Mouse (Mus musculus) kidney, embryonic 16.5 days (tissue): ENCODE measurements around the gene Adprhl1. TPM values are rescaled to one million over a fixed set of nuclear protein-coding genes. Genes with fewer than 3 reads are reported as not detected.

Experiments used
- ATAC-seq: fragments of 200-750 bp; cut with Nextera tagmentation; 2 replicates; pipeline ENCODE4 v1.8.0; 2017; ENCODE audit warnings: moderate TSS enrichment; ENCODE audit not compliant: low FRiP score, low TSS enrichment
- H3K27ac ChIP-seq: fragments of 300-500 bp; sonication (generic); 2 replicates; pipeline ENCODE4 v1.5.1; 2014; ENCODE audit warnings: low read length
- H3K27me3 ChIP-seq: fragments of 300-500 bp; sonication (generic); 2 replicates; pipeline ENCODE4 v1.6.1; 2014; ENCODE audit warnings: low read length, control low read depth, mixed read lengths; ENCODE audit not compliant: insufficient read depth
- H3K36me3 ChIP-seq: fragments of 300-500 bp; sonication (generic); 2 replicates; pipeline ENCODE4 v1.6.1; 2014; ENCODE audit warnings: low read length, control low read depth, mixed read lengths; ENCODE audit not compliant: insufficient read depth
- H3K4me1 ChIP-seq: fragments of 300-500 bp; sonication (generic); 2 replicates; pipeline ENCODE4 v1.6.1; 2014; ENCODE audit warnings: low read length, control low read depth, mixed read lengths; ENCODE audit not compliant: insufficient read depth
- H3K4me2 ChIP-seq: fragments of 300-500 bp; sonication (generic); replicated peaks from 2 replicates; pipeline ENCODE4 v1.6.1; 2014; ENCODE audit warnings: low read depth, low read length
- H3K4me3 ChIP-seq: fragments of 300-500 bp; sonication (generic); 2 replicates; pipeline ENCODE4 v1.5.1; 2014; ENCODE audit warnings: mild to moderate bottlenecking, low read length
- H3K9ac ChIP-seq: fragments of 300-500 bp; sonication (generic); replicated peaks from 2 replicates; pipeline ENCODE4 v1.6.1; 2014; ENCODE audit warnings: low read length
- H3K9me3 ChIP-seq: fragments of 300-500 bp; sonication (generic); 2 replicates; pipeline ENCODE4 v1.6.1; 2016; ENCODE audit warnings: low read length, control low read depth
- WGBS: fragments of 180-500 bp; shearing (Covaris S2); extraction: QIAGEN DNeasy Blood & Tissue Kit; methylation state at CpG from one replicate; pipeline ENCODE4 v1.1.7; 2014; 5-methylcytosine and 5-hydroxymethylcytosine counted together
- polyA plus RNA-seq: library from polyadenylated mRNA; unstranded; fragments of >200 nt; fragmentation: Nextera tagmentation; extraction: Ambion mirVana; gene quantifications from 2 replicates; pipeline ENCODE4 v1.2.1, GENCODE M21; 2015

Adprhl1 gene
- polyA plus RNA-seq, 1 experiment from 2014 or later, result 0.16 TPM

GRCm38 (mm10) chr8:13234803-13235202, 19.2 kb downstream of the Adprhl1 start:
- H3K4me1 ChIP-seq, result no peaks in the 10 kb centered on the region
- no peaks in the 10 kb centered on the region for H3K9me3 ChIP-seq
- no peaks in the 10 kb centered on the region for H3K36me3 ChIP-seq
- no peak overlapping the region for H3K27ac ChIP-seq
- H3K27me3 ChIP-seq, result no peaks in the 10 kb centered on the region; the same call in 1 of the 2 replicates
- ATAC-seq, result no peak
- H3K4me3 ChIP-seq, result no peak overlapping the region
- H3K4me2 ChIP-seq, result no peak overlapping the region
- 80% methylated on average over 13 of the region's 13 CpGs for WGBS
- no peak overlapping the region for H3K9ac ChIP-seq

GRCm38 (mm10) chr8:13230471-13230870, 23.5 kb downstream of the Adprhl1 start:
- ATAC-seq, result no peak
- H3K27ac ChIP-seq, result no peak overlapping the region
- H3K4me3 ChIP-seq, result no peak overlapping the region
- H3K36me3 ChIP-seq, result no peaks in the 10 kb centered on the region
- no peak overlapping the region for H3K9ac ChIP-seq
- no peaks in the 10 kb centered on the region for H3K9me3 ChIP-seq
- no peaks in the 10 kb centered on the region for H3K4me1 ChIP-seq
- WGBS, result 89% methylated on average over 4 of the region's 4 CpGs
- H3K27me3 ChIP-seq, result no peaks in the 10 kb centered on the region; the same call in 1 of the 2 replicates
- no peak overlapping the region for H3K4me2 ChIP-seq

GRCm38 (mm10) chr8:13229802-13230201, 24.2 kb downstream of the Adprhl1 start:
- no peak overlapping the region for H3K4me3 ChIP-seq
- H3K27me3 ChIP-seq, result no peaks in the 10 kb centered on the region; the same call in 1 of the 2 replicates
- no peak overlapping the region for H3K4me2 ChIP-seq
- H3K27ac ChIP-seq, result no peak overlapping the region
- no peaks in the 10 kb centered on the region for H3K9me3 ChIP-seq
- no peaks in the 10 kb centered on the region for H3K36me3 ChIP-seq
- 51% methylated on average over 12 of the region's 12 CpGs for WGBS
- H3K4me1 ChIP-seq, result no peaks in the 10 kb centered on the region
- no peak overlapping the region for H3K9ac ChIP-seq
- no peak for ATAC-seq

GRCm38 (mm10) chr8:13228923-13229610, 24.9 kb downstream of the Adprhl1 start:
- no peak overlapping the region for H3K27ac ChIP-seq
- no peaks in the 10 kb centered on the region; the same call in 1 of the 2 replicates for H3K27me3 ChIP-seq
- no peak for ATAC-seq
- no peaks in the 10 kb centered on the region for H3K4me1 ChIP-seq
- H3K9ac ChIP-seq, result no peak overlapping the region
- H3K9me3 ChIP-seq, result no peaks in the 10 kb centered on the region
- no peak overlapping the region for H3K4me2 ChIP-seq
- no peak overlapping the region for H3K4me3 ChIP-seq
- H3K36me3 ChIP-seq, result no peaks in the 10 kb centered on the region
- WGBS, result 32% methylated on average over 9 of the region's 9 CpGs

GRCm38 (mm10) chr8:13227184-13227583, 26.8 kb downstream of the Adprhl1 start:
- H3K27ac ChIP-seq, result no peak overlapping the region
- H3K4me1 ChIP-seq, result no peaks in the 10 kb centered on the region
- no peaks in the 10 kb centered on the region for H3K9me3 ChIP-seq
- H3K36me3 ChIP-seq, result no peaks in the 10 kb centered on the region
- no peak overlapping the region for H3K4me3 ChIP-seq
- no peak for ATAC-seq
- 66% methylated on average over 3 of the region's 3 CpGs for WGBS
- no peak overlapping the region for H3K4me2 ChIP-seq
- H3K9ac ChIP-seq, result no peak overlapping the region
- H3K27me3 ChIP-seq, result no peaks in the 10 kb centered on the region

- no peak overlapping the region for H3K9ac ChIP-seq
- no peaks in the 10 kb centered on the region for H3K36me3 ChIP-seq
- H3K4me3 ChIP-seq, result no peak overlapping the region
- no peaks in the 10 kb centered on the region for H3K9me3 ChIP-seq
- H3K4me1 ChIP-seq, result no peaks in the 10 kb centered on the region
- WGBS, result 71% methylated on average over 6 of the region's 6 CpGs
- H3K27me3 ChIP-seq, result no peaks in the 10 kb centered on the region
- H3K27ac ChIP-seq, result no peak overlapping the region
- no peak for ATAC-seq
- no peak overlapping the region for H3K4me2 ChIP-seq
Measured at GRCm38 (mm10) chr8:13226288-13226687, 27.7 kb downstream of the Adprhl1 start.

- H3K4me1 ChIP-seq, result no peaks in the 10 kb centered on the region
- H3K9me3 ChIP-seq, result no peaks in the 10 kb centered on the region
- no peak overlapping the region for H3K4me3 ChIP-seq
- WGBS, result 82% methylated on average over 9 of the region's 9 CpGs
- H3K27me3 ChIP-seq, result no peaks in the 10 kb centered on the region
- no peak for ATAC-seq
- H3K36me3 ChIP-seq, result no peaks in the 10 kb centered on the region
- no peak overlapping the region for H3K9ac ChIP-seq
- H3K4me2 ChIP-seq, result no peak overlapping the region
- no peak overlapping the region for H3K27ac ChIP-seq
Measured at GRCm38 (mm10) chr8:13224426-13224825, 29.5 kb downstream of the Adprhl1 start.

- H3K9ac ChIP-seq, result no peak overlapping the region
- 77% methylated on average over 4 of the region's 4 CpGs for WGBS
- H3K27me3 ChIP-seq, result no peaks in the 10 kb centered on the region
- no peaks in the 10 kb centered on the region for H3K9me3 ChIP-seq
- no peak for ATAC-seq
- no peak overlapping the region for H3K4me2 ChIP-seq
- no peak overlapping the region for H3K27ac ChIP-seq
- H3K4me1 ChIP-seq, result peaks cover 3% of the 10 kb centered on the region
- H3K4me3 ChIP-seq, result no peak overlapping the region
- H3K36me3 ChIP-seq, result no peaks in the 10 kb centered on the region
Measured at GRCm38 (mm10) chr8:13218441-13218840, 35.5 kb downstream of the Adprhl1 start.

- Histone ChIP-seq H3K9me3 (no peaks in the 10 kb centered on the region), H3K9ac (no peak overlapping the region), H3K36me3 (no peaks in the 10 kb centered on the region), H3K27ac (no peak overlapping the region), H3K27me3 (no peaks in the 10 kb centered on the region), H3K4me3 (no peak overlapping the region), H3K4me2 (no peak overlapping the region), H3K4me1 (peaks cover 8% of the 10 kb centered on the region)
- ATAC-seq, result no peak
Measured at GRCm38 (mm10) chr8:13217986-13218385, 36.0 kb downstream of the Adprhl1 start.

GRCm38 (mm10) chr8:13217093-13217492, 36.9 kb downstream of the Adprhl1 start:
- no peak overlapping the region for H3K27ac ChIP-seq
- 22% methylated on average over 5 of the region's 5 CpGs for WGBS

More at GRCm38 (mm10) chr8:13217093-13217492, 36.9 kb downstream of the Adprhl1 start:
- no peak for ATAC-seq
- no peak overlapping the region for H3K9ac ChIP-seq
- H3K36me3 ChIP-seq, result no peaks in the 10 kb centered on the region
- H3K4me2 ChIP-seq, result no peak overlapping the region
- no peak overlapping the region for H3K4me3 ChIP-seq
- H3K4me1 ChIP-seq, result peaks cover 8% of the 10 kb centered on the region
- no peaks in the 10 kb centered on the region for H3K27me3 ChIP-seq
- no peaks in the 10 kb centered on the region for H3K9me3 ChIP-seq
